16 mouse cellular contexts compared by ENCODE assay signal in the genomic region with DNA sequence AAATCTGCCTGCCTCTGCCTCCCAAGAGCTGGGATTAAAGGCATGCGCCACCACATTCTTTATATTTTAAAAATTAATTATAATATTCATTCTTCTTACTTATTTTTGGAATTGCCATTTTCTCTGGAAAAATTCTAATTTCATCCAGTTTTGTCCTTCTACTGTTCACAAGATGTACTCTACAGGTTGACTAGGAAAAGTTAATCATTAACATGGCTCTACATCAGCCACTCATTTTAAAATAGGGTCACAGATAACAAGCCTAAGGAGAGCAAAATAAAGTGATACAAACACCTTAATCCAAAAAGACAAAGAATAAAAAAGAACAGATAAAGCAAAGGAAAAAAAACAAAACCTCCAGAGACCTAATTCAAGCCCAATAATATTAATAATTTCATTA.
"Had no signal": no experiment of that assay in that cellular context is flagged by ENCODE, and none has a peak within 500 bp of the region (broad histone marks: within the 10 kb centered on the region; RNA-seq: fewer than 3 reads in every experiment).

No protein-coding gene starts in this region.

- H3K9me3 ChIP-seq: neural tube, embryonic 13.5 days; neural tube, embryonic 15.5 days; stomach, embryonic 15.5 days had no signal

- H3K4me3 ChIP-seq: neural tube, embryonic 13.5 days; neural tube, embryonic 15.5 days; stomach, embryonic 15.5 days had no signal

- H3K9ac ChIP-seq: neural tube, embryonic 13.5 days; neural tube, embryonic 15.5 days; stomach, embryonic 15.5 days had no signal

- DNase-seq: retina, postnatal 1 day; right cerebral cortex, adult 18-20 months; right cerebral cortex, postnatal 14 days; right cerebral cortex, postnatal 25 days; right cerebral cortex, postnatal 4 days; spleen, adult 18-20 months; thymus, adult 18-20 months; thymus, adult 2 months; thymus, postnatal 14 days; thymus, postnatal 25 days; thymus, postnatal 36 days; thymus, postnatal 4 days had no signal

- H3K4me2 ChIP-seq: neural tube, embryonic 13.5 days; neural tube, embryonic 15.5 days; stomach, embryonic 15.5 days had no signal

- H3K27ac ChIP-seq: neural tube, embryonic 13.5 days; neural tube, embryonic 15.5 days; stomach, embryonic 15.5 days; stomach, postnatal 0 days had no signal

- H3K27me3 ChIP-seq: neural tube, embryonic 13.5 days; neural tube, embryonic 15.5 days; stomach, embryonic 15.5 days had no signal

- H3K4me1 ChIP-seq: neural tube, embryonic 13.5 days; neural tube, embryonic 15.5 days; stomach, embryonic 15.5 days had no signal

- H3K36me3 ChIP-seq: neural tube, embryonic 13.5 days; neural tube, embryonic 15.5 days; stomach, embryonic 15.5 days had no signal
